Mouse (Mus musculus) lung, adult 2 months (tissue): ENCODE data around the gene Kif2a. TPM values are rescaled to one million over a fixed set of nuclear protein-coding genes. Genes with fewer than 3 reads are reported as not detected.

Experiments used
- DNase-seq: peaks from one replicate; pipeline ENCODE4 v3.0.0; 2022
- H3K4me1 ChIP-seq: fragments of 200-500 bp; 2 replicates; pipeline ENCODE4 v1.6.1; 2011; ENCODE audit warnings: low read length; ENCODE audit not compliant: control insufficient read depth, insufficient read depth
- H3K4me3 ChIP-seq: fragments of 200-500 bp; replicated peaks from 2 replicates; pipeline ENCODE3; 2011; ENCODE audit warnings: low read depth, mild to moderate bottlenecking, control low read depth, low read length; ENCODE audit errors: extremely low read depth
- CTCF ChIP-seq: fragments of 200-500 bp; IDR thresholded peaks from 2 replicates; pipeline ENCODE4 v1.5.1; 2011; ENCODE audit warnings: mild to moderate bottlenecking, low read length, control low read depth; ENCODE audit not compliant: insufficient read depth
- POLR2A ChIP-seq: fragments of 200-500 bp; IDR thresholded peaks from 2 replicates; pipeline ENCODE4 v1.6.1; 2011; ENCODE audit warnings: low read depth, mild to moderate bottlenecking, control low read depth, low read length, borderline replicate concordance; ENCODE audit errors: extremely low read depth
- WGBS: fragments of 180-500 bp; shearing (Covaris S2); methylation state at CpG from one replicate; pipeline ENCODE4 v1.1.7; 2018; 5-methylcytosine and 5-hydroxymethylcytosine counted together
- polyA plus RNA-seq: library from polyadenylated mRNA; depleted of rRNA; stranded (reverse); fragments of >200 nt; gene quantifications from 2 replicates; pipeline ENCODE4 v1.2.3, GENCODE M21; 2012

The Kif2a gene
- polyA plus RNA-seq, 1 experiment = 4.5 TPM

- no peak for TF ChIP-seq CTCF
- TF ChIP-seq POLR2A = no peak
- Histone ChIP-seq H3K4me3 (no peak overlapping the region), H3K4me1 (peaks cover 2% of the 10 kb centered on the region)
- no peak for DNase-seq
- WGBS = 70% methylated on average over 2 of the region's 2 CpGs
These were observed 25.0 kb downstream of the Kif2a start for GRCm38 (mm10) chr13:106996891-106997290.

GRCm38 (mm10) chr13:106961496-106961895 lies 60.4 kb downstream of the Kif2a start:
- no peak for DNase-seq
- TF ChIP-seq POLR2A (no peak), CTCF (no peak)
- Histone ChIP-seq H3K4me1 (no peaks in the 10 kb centered on the region), H3K4me3 (no peak overlapping the region)
- WGBS = 84% methylated on average over 4 of the region's 4 CpGs

DNA sequence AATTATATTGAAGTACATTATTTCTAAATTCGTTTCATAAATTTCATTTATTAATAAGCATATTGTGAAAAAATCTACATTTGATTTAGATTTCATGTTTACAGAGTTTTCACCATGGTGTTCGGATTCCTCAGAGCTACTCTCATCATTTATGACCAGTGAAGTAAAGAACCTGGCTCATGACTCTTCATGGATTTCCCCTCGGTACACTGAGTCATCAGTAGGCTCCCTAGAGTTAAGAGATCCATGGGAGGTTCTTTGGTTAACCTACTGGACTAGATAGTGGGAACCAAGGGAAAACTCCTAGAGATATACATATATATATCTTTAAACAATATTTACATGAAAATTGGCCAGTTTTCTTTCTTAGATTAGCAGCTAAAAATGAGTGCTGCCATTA lies 61.4 kb downstream of the Kif2a start:
- no peak for TF ChIP-seq CTCF
- TF ChIP-seq POLR2A = no peak
- no peak for DNase-seq
- 87% methylated on average over 3 of the region's 3 CpGs for WGBS
- H3K4me1 ChIP-seq = no peaks in the 10 kb centered on the region
- H3K4me3 ChIP-seq = no peak overlapping the region

DNA sequence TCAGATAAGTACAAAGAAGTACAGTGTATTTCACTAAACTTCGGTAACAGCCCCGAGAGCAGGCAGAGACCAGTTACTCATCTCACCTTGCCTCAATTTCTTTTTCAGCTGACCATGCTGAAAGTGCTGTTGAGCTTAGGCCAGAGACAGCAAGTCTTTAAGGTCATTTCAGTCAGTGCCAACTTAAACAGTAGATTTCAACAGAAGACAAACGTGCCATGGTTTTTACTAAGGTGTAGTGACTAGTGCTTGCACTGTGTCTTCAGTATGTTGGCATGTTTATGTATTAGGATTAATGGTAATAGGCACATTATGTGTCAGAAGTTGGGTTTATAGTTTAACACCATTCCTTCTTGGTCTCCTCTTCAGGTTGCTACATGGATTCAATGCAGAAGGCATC lies 63.6 kb downstream of the Kif2a start:
- DNase-seq = no peak
- WGBS = 80% methylated on average over 3 of the region's 3 CpGs
- no peaks in the 10 kb centered on the region for H3K4me1 ChIP-seq
- H3K4me3 ChIP-seq = no peak overlapping the region
- TF ChIP-seq POLR2A (no peak), CTCF (no peak)

- Histone ChIP-seq H3K4me3 (no peak overlapping the region), H3K4me1 (no peaks in the 10 kb centered on the region)
- WGBS = 79% methylated on average over 4 of the region's 4 CpGs
- no peak for DNase-seq
- no peak for TF ChIP-seq CTCF
- TF ChIP-seq POLR2A = no peak
These were observed 64.4 kb downstream of the Kif2a start for GRCm38 (mm10) chr13:106957554-106957953.

- TF ChIP-seq CTCF (no peak), POLR2A (no peak)
These were observed 67.0 kb downstream of the Kif2a start for GRCm38 (mm10) chr13:106954880-106955279.

GRCm38 (mm10) chr13:106947583-106947982 lies 74.3 kb downstream of the Kif2a start:
- Histone ChIP-seq H3K4me1 (peaks cover 8% of the 10 kb centered on the region), H3K4me3 (peak overlapping the region; percentile 96)
- TF ChIP-seq CTCF (no peak), POLR2A (no peak)
- no peak for DNase-seq
- WGBS = 3% methylated on average over 6 of the region's 6 CpGs

More at GRCm38 (mm10) chr13:106954880-106955279, 67.0 kb downstream of the Kif2a start:
- Histone ChIP-seq H3K4me3 (no peak overlapping the region), H3K4me1 (no peaks in the 10 kb centered on the region)
- no peak for DNase-seq
- WGBS = 80% methylated on average over 3 of the region's 3 CpGs

GRCm38 (mm10) chr13:106946594-106947540 lies 75.1 kb downstream of the Kif2a start, which contains the start of gene Dimt1:
Gene Dimt1 (plus strand): TSS chr13:106947127.
- peak; percentile 58; the same call in 1 of the 2 replicates for TF ChIP-seq POLR2A
- TF ChIP-seq CTCF = no peak
- H3K4me3 ChIP-seq = peak within 1 kb of the TSS; percentile 96
- H3K4me1 ChIP-seq = peaks cover 8% of the 10 kb centered on the region
- WGBS = under 1% methylated on average over 68 of the region's 68 CpGs
- DNase-seq = peak; percentile 91

DNA sequence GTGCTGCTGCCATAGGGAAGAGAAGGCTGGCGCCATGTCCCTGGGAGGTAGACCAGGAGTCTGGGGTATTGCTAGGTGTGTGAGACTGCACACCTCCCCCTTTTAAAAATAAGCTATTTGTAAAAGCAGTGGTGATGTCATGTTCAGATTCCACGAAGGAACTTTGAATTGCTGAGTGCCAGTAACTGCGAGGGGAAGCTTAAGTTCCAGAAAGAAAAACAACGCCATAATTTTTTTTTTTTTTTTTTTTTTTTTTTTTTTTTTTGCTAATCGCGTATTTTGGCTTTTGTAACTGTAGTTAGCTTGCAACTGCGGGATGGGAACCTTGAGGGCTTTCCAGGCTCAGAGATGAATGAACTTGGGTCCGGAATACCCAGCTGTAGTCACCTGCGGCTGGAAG lies 76.4 kb downstream of the Kif2a start:
- no peak overlapping the region for H3K4me3 ChIP-seq
- DNase-seq = no peak
- 74% methylated on average over 9 of the region's 9 CpGs for WGBS
- peaks cover 8% of the 10 kb centered on the region for H3K4me1 ChIP-seq
- TF ChIP-seq POLR2A (no peak), CTCF (no peak)

- TF ChIP-seq CTCF = no peak
- Histone ChIP-seq H3K4me3 (no peak overlapping the region), H3K4me1 (peaks cover 2% of the 10 kb centered on the region)
- DNase-seq = no peak
- 94% methylated on average over 1 of the region's 1 CpGs for WGBS
These were observed 79.2 kb downstream of the Kif2a start for GRCm38 (mm10) chr13:106942721-106943120.
